Mouse (Mus musculus): Measurements from ENCODE around the gene Il6st. TPM values are rescaled to one million over a fixed set of nuclear protein-coding genes. Genes with fewer than 3 reads are reported as not detected.

The Il6st gene
- total RNA-seq, 2 experiments from 2014 or later: 181 to 216 TPM

GRCm38 (mm10) chr13:112473757-112474755 lies 10.2 kb downstream of the Il6st start:
- intact Hi-C loops (cut with DNase I): no loop called here
- no peak for DNase-seq (ENCODE audit: low spot score)

- DNase-seq (ENCODE audit: low spot score): no peak
- intact Hi-C loops (cut with DNase I): no loop called here
Observed at GRCm38 (mm10) chr13:112479032-112479431, 15.2 kb downstream of the Il6st start.

- intact Hi-C loops (cut with DNase I): no loop called here
- DNase-seq (ENCODE audit: low spot score): no peak
Observed at GRCm38 (mm10) chr13:112479926-112480325, 16.1 kb downstream of the Il6st start.

GRCm38 (mm10) chr13:112482525-112482924 lies 18.7 kb downstream of the Il6st start:
- no peak for DNase-seq (ENCODE audit: low spot score)
- intact Hi-C loops (cut with DNase I): no loop called here

GRCm38 (mm10) chr13:112483015-112483414 lies 19.1 kb downstream of the Il6st start:
- no peak for DNase-seq (ENCODE audit: low spot score)
- intact Hi-C loops (cut with DNase I): no loop called here

- no peak for DNase-seq (ENCODE audit: low spot score)
- intact Hi-C loops (cut with DNase I): no loop called here
Observed at GRCm38 (mm10) chr13:112486236-112486635, 22.4 kb downstream of the Il6st start.

GRCm38 (mm10) chr13:112486676-112487075 lies 22.8 kb downstream of the Il6st start:
- no peak for DNase-seq (ENCODE audit: low spot score)
- intact Hi-C loops (cut with DNase I): no loop called here

GRCm38 (mm10) chr13:112490036-112490435 lies 26.2 kb downstream of the Il6st start:
- no peak for DNase-seq (ENCODE audit: low spot score)
- intact Hi-C loops (cut with DNase I): no loop called here

GRCm38 (mm10) chr13:112491636-112492284 lies 27.9 kb downstream of the Il6st start:
- no peak for DNase-seq (ENCODE audit: low spot score)
- intact Hi-C loops (cut with DNase I): no loop called here

- intact Hi-C loops (cut with DNase I): no loop called here
- DNase-seq (ENCODE audit: low spot score): no peak
Observed at GRCm38 (mm10) chr13:112492285-112492678, 28.4 kb downstream of the Il6st start.

GRCm38 (mm10) chr13:112494590-112494989 lies 30.7 kb downstream of the Il6st start:
- intact Hi-C loops (cut with DNase I): no loop called here
- no peak for DNase-seq (ENCODE audit: low spot score)

GRCm38 (mm10) chr13:112500027-112500426 lies 36.2 kb downstream of the Il6st start:
- DNase-seq (ENCODE audit: low spot score): no peak
- intact Hi-C loops (cut with DNase I): loop anchor here (10.0 kb wide), 1 partner anchor 705 kb away; no protein-coding TSS in a partner anchor

- intact Hi-C loops (cut with DNase I): loop anchor here (10.0 kb wide), 1 partner anchor 706 kb away; no protein-coding TSS in a partner anchor
Observed at GRCm38 (mm10) chr13:112500466-112500865, 36.6 kb downstream of the Il6st start.

GRCm38 (mm10) chr13:112503846-112504245 lies 40.0 kb downstream of the Il6st start:
- DNase-seq (ENCODE audit: low spot score): no peak
- intact Hi-C loops (cut with DNase I): loop anchor here (10.0 kb wide), 1 partner anchor 709 kb away; no protein-coding TSS in a partner anchor

More at GRCm38 (mm10) chr13:112500466-112500865, 36.6 kb downstream of the Il6st start:
- DNase-seq (ENCODE audit: low spot score): no peak

GRCm38 (mm10) chr13:112505436-112505835 lies 41.6 kb downstream of the Il6st start:
- intact Hi-C loops (cut with DNase I): loop anchor here (5.0 to 10.0 kb wide), 2 partner anchors 43 to 711 kb away; partner anchors contain the start of gene Il6st
- DNase-seq (ENCODE audit: low spot score): no peak

- intact Hi-C loops (cut with DNase I): loop anchor here (5.0 to 10.0 kb wide), 2 partner anchors 44 to 712 kb away; partner anchors contain the start of gene Il6st
- DNase-seq (ENCODE audit: low spot score): no peak
Observed at GRCm38 (mm10) chr13:112506766-112507165, 42.9 kb downstream of the Il6st start.

GRCm38 (mm10) chr13:112507691-112508090 lies 43.8 kb downstream of the Il6st start:
- DNase-seq (ENCODE audit: low spot score): no peak
- intact Hi-C loops (cut with DNase I): loop anchor here (5.0 to 10.0 kb wide), 2 partner anchors 45 to 713 kb away; partner anchors contain the start of gene Il6st

- intact Hi-C loops (cut with DNase I): loop anchor here (5.0 to 10.0 kb wide), 2 partner anchors 46 to 714 kb away; partner anchors contain the start of gene Il6st
- DNase-seq (ENCODE audit: low spot score): no peak
Observed at GRCm38 (mm10) chr13:112508487-112508886, 44.6 kb downstream of the Il6st start.

GRCm38 (mm10) chr13:112509465-112509864 lies 45.6 kb downstream of the Il6st start:
- intact Hi-C loops (cut with DNase I): loop anchor here (1.0 to 10.0 kb wide), 4 partner anchors 47 to 715 kb away; partner anchors contain the start of gene Il6st
- DNase-seq (ENCODE audit: low spot score): no peak
